Mouse (Mus musculus) telencephalon, adult 2 months (tissue): Measurements from ENCODE around the gene Cacna1c.

Source experiments
- DNase-seq: peaks from one replicate; pipeline ENCODE4 v3.0.0-alpha.2; 2011; ENCODE audit warnings: low read depth, low spot score

Gene Cacna1c

GRCm38 (mm10) chr6:118705840-118706239 is 490.4 kb downstream of the Cacna1c start:
- DNase-seq = no peak

GRCm38 (mm10) chr6:118694626-118695025 is 501.6 kb downstream of the Cacna1c start:
- no peak for DNase-seq

- DNase-seq = no peak
Measured at GRCm38 (mm10) chr6:118689447-118689846, 506.8 kb downstream of the Cacna1c start.

GRCm38 (mm10) chr6:118688856-118689255 is 507.4 kb downstream of the Cacna1c start:
- DNase-seq = no peak

GRCm38 (mm10) chr6:118680814-118681213 is 515.4 kb downstream of the Cacna1c start:
- no peak for DNase-seq

GRCm38 (mm10) chr6:118678031-118678430 is 518.2 kb downstream of the Cacna1c start:
- DNase-seq = peak; percentile 43

- no peak for DNase-seq
Measured at GRCm38 (mm10) chr6:118677306-118677705, 518.9 kb downstream of the Cacna1c start.

- no peak for DNase-seq
Measured at GRCm38 (mm10) chr6:118674781-118675180, 521.4 kb downstream of the Cacna1c start.

GRCm38 (mm10) chr6:118673974-118674695 is 522.1 kb downstream of the Cacna1c start:
- DNase-seq = no peak

- DNase-seq = no peak
Measured at GRCm38 (mm10) chr6:118653331-118653730, 542.9 kb downstream of the Cacna1c start.

- DNase-seq = no peak
Measured at GRCm38 (mm10) chr6:118649121-118649783, 547.0 kb downstream of the Cacna1c start.

GRCm38 (mm10) chr6:118646265-118647061 is 549.8 kb downstream of the Cacna1c start:
- DNase-seq = peak; percentile 49

GRCm38 (mm10) chr6:118644866-118645265 is 551.4 kb downstream of the Cacna1c start:
- DNase-seq = no peak

- no peak for DNase-seq
Measured at GRCm38 (mm10) chr6:118643541-118643940, 552.7 kb downstream of the Cacna1c start.

GRCm38 (mm10) chr6:118641671-118642325 is 554.4 kb downstream of the Cacna1c start:
- no peak for DNase-seq

GRCm38 (mm10) chr6:118639816-118640215 is 556.4 kb downstream of the Cacna1c start:
- no peak for DNase-seq

- no peak for DNase-seq
Measured at GRCm38 (mm10) chr6:118638911-118639310, 557.3 kb downstream of the Cacna1c start.

GRCm38 (mm10) chr6:118632491-118632890 is 563.7 kb downstream of the Cacna1c start:
- DNase-seq = peak; percentile 57

- no peak for DNase-seq
Measured at GRCm38 (mm10) chr6:118630006-118630405, 566.2 kb downstream of the Cacna1c start.

- no peak for DNase-seq
Measured at GRCm38 (mm10) chr6:118626246-118626645, 570.0 kb downstream of the Cacna1c start.

- no peak for DNase-seq
Measured at GRCm38 (mm10) chr6:118623609-118624008, 572.6 kb downstream of the Cacna1c start.

- DNase-seq = no peak
Measured at GRCm38 (mm10) chr6:118621866-118622265, 574.4 kb downstream of the Cacna1c start.
